Mouse (Mus musculus) thymus, postnatal 10 days (tissue): ENCODE results near the gene Upp1.
A peak's percentile ranks its signal among the peaks of the same experiment; 100 is the strongest.
"Not testable (repeated sequence)": the region's sequence is repeated elsewhere in the genome, so short reads cannot be mapped to it uniquely, and the experiment has no call there.

Experiments used
- DNase-seq, 2 experiments: peaks; one replicate each; pipeline ENCODE4 v3.0.0; 2021; ENCODE audit warnings: low spot score in 2 of 2

Gene Upp1

DNA sequence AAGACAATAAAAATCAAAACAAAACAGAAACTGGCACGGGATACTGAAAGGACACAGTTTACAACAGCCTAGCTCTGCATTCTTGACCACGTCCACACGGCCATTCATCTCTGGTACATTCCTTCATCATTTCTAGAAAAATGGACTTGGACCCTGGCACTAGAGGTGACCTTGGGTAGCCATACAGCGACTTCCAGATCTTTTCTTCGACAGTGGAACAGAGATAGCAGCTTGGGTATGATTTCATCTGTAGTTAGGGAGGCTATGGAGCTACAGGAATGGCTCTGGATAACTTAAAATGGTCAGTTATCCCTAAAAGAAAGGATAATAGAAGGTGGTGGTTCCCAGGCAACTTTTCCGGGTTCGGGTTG is at the start of gene Upp1:
Gene Upp1 (plus strand): TSS at position 54 of the 371 bp plus-strand sequence.
- no peak for DNase-seq

DNA sequence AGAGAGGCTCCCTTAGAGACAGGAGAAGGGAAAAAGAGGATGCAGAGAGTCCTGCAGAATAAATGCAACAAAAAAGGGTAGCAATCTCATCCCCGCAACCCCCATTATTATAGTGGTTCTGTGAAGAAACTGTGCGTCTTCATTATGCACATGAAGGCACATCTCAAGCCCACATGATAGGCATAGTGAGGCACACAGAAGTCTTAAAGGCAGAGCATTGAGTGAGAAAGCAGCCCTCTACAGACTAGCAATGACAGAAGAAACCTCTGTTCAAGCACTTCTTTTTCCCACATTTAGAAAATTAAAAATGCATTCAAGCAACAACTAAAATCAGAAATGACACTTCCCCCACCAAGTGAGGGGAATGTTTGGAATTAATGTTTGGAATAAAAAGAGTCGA is 41.5 kb upstream of the Upp1 start:
- no peak for DNase-seq

DNA sequence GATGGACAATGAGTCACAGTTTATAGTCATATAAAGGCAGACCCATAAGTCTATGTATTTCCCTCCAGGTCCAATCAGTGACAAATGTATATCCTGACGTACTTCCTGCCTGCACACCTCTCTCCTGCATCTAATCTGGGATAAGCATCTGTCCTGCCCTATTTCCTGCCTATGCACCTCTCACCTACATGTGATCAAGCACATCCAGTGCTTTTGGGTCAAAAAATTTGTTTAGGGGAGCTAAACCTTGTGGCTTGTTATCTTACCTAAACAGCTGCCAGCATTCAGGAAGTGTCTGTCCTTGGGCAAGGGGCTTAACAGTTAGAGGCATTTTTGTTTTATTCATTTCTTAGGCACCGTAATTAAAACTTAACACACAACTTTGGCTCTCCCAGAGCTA is 4.7 kb upstream of the Upp1 start:
- DNase-seq, result no peak

DNA sequence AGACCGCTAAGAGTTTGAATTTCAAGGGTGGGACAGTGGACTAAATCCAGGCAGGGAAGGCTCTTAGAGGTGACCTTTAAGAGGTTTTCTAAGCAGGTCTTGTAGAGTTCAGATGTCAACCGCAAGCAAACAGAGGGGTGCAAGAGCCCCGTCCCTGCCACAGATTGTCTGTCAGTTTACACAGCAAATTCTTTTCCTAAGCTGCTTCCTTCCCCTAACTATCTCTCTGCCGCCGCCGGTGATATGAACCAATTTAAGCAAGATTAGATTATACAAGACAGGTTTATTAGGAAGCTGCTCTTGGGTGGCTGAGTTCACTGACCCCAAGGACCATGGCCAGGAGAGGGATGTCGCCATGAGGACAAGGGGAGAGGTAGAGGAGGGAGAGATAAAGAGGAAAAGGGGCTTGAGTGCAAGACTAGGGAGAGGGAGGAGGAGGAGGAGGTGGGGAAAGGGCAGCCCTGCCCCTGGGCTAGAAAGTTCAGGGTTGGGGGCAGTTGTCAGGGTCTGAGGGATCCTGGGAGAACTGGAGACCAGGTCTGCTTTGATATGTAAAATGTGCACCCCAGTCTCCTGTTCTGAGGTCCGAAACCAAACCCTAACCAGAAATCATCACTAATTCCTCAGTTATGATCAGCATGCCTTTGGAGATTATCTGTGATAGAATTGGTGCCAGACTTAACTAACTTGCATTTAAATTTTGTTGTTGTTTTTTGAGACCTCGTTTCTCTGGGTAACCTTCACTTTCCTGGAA is 2.4 kb upstream of the Upp1 start:
- no peak for DNase-seq

DNA sequence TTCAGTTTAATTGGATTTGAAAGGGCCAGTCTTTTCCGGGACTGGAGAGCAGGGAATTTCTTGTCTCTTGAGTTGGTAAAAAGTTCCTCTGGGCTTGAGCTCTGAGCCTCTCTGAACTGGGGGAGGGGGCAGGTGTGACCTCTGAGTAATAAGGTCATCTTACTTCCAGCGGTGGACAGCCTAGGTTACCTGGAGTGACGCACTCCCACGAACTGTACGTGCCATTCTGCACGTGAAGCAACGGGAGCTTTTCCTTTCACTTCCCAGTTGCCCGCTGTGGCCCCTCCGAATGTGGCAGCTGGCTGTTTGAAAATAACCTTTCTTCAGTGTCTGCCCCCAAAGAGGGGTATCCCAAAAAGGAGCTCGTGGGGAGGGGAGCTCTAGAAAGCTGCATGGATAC is 1.8 kb upstream of the Upp1 start:
- no peak for DNase-seq

DNA sequence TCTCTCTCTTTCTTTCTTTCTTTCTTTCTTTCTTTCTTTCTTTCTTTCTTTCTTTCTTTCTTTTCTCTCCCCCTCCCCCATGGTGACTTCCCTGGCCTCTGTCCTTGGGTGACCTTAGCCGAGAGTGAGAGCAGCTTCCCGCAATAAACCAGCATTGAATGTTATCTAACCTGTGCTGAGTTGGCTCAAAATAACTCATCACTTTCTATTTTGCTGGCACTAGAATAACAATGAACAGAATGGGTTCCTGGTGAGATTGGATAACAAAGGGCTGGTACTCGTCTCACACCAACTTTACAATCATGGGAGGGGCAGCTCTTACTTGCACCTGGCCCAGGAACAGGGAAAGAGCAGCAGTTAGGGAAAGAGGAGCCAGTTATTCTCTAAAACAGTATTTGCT is 987 bp upstream of the Upp1 start:
- DNase-seq, result no peak

DNA sequence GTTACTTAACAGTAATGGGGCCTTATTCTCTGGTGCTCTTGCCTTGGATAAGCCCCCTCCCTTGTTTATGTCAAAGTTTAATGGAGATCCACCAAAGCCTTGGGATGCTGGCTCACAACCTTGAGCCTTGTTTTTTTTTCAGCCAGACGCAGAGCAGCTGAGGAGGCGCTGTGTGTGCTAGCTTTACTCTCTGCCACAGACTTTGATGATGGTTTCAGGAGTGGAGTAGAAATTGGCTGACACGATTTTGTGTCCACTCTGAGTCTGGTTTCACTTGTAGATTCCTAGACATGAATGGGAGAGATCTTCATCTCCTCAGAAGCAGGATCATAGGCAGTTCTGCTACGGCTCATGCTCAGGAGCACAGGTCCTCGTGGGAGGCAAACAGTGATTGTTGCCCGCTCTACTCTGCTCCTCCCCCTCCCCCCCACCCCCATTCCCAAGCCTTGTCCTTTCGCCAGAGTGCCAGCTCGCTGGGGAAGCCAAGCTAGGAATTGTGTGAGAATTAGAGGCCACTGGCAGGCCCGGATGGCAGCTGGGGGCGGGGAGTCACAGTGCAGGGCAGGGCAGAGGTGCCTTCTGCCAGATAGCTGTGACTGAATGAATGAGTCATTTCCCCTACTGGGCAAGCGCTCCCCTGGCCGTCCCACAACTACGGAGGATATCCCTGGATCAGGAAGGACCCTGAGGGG is 399 bp upstream of the Upp1 start:
- no peak for DNase-seq

DNA sequence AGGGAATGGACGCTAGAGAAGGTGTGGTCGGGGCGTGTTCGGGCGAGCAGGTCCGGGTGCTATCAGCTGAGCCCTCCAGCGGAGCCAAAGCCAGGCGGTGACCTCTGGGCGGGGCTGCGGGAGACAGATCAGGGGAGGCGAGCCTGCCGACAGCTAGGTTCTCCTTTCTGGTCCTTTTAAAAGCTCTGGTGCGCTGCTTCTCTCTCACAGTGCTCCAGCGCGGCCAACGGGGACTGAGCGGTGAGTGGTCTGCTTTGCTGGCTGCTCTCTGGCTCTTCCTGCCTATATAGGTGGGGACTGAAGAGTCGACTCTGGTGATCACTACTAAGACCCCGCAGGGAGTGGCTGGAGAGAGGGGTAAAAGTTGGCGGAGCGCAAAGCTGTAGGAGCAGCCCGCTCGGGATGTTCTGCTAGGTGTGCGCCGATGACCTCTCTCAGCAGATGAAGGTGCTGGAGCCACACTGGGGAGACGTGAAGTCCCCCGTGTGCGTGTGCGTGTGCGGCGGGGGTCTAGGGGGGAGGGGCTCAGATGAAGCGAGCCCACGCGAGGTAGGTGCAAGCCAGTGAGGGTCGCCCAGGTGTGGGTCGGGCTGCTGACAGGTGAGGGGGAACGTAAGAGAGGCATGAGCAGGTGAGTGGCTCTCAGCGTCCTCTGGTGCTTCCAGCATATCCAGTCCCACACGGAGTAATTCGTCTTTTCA is 668 bp downstream of the Upp1 start:
- DNase-seq, result no peak

DNA sequence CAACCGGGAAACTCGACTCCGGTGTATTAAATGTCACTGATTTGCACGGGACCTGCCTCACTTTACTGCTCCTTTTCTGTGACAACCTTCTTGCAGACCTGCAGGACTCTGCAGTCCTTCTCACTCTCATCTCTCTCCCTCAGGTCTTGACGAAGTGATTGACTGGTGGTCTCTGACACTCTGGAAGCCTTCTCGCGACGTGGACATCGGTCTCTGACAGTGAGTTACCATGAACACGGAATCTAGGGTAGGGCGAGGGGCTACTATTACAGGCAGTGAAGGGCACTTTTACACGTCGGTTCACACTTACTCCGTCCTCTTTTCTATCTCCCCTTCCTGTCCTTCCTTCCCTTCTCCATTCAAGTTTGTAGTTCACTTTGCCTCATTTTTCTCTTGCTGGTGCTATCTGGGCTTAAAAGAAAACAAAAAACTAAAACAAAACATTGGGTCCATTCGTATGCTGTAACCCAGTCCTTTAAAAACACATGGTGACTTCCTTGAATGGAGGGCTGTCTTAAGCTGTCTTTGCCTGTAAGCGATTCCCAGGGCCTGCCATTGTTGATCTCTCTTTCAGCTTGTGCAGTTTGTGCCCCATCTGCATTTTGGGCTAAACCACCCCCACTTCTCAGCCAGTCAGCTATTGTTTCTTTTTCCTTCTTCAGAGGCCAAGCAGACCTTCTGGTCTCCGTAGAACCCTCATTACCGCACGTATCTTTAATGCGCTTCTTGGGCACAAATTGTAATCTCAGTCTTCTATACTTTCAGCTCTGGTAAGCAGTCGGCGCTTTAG is 1.5 kb downstream of the Upp1 start:
- DNase-seq, result no peak

DNA sequence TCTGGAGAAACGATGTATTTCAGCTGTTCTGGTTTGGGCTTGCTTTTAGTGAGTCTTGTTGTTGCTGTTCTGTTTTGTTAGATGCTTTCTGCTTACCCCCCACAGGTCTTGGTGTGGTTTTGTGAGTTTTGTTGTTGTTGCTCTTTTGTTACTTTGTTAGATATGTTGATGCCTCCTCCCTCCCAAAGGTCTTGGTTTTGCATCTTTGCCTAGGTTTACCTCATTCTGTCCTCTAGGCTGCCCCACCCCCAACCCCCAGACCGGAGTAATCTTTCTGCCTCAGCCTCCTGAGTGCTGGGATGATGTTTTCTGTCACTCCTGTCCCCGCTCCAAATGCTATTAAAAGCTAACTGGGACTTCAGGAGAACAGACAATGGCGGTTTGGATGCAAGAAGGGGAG is 4.4 kb downstream of the Upp1 start:
- DNase-seq, result no peak

DNA sequence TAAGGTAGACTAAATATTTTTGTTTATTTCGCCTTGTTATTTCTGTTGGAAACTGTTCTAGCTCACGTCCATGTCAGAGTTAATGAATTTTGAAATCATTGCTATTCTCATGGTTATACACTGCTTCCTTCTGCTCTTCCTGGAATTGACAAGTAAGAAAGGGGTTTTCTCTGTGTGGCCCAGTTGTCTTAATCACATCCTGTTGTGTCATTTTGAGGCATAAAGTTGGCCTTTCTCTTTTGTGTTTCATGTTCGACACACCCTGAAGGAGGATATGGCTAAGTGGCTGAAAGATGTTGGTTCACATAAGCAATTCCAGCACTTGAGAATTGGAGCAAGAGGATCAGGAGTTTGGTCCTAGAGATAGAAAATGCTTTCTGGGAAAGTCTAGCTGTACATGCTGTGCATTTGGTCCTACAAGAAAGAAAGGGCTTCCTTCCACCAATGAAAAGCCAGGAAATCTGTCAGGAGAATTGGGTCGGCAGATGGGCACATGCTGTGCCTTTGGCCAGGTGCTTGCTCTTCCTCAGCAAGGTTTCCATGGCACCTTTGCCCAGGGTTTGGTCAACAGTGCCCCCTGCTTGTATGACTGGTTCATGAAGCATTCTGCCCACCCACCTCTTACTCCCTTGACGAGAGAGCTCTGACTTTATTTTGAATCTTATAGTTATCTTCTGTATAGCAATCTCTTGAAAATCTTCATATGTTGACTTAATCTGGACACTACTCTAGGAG is 8.6 kb downstream of the Upp1 start:
- no peak for DNase-seq

DNA sequence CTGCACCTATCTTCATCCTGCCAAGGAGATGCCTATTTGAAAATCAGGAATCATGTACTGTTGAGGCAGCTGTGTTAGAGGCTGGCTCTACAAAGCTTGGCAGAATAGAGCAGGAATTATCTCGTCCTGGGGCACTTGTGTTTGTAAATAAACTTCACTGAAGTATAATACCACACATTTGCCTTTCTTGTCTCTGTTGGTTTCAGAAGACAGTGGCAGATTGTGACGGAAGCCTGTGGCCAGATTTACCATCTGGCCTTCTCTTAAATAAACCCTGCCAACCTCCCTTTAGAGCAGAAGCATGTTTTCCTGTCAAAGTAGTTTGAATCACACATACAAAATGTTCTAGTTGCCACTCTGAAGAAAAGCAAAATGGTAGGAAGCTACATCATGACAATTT is 10.2 kb downstream of the Upp1 start:
- no peak for DNase-seq

DNA sequence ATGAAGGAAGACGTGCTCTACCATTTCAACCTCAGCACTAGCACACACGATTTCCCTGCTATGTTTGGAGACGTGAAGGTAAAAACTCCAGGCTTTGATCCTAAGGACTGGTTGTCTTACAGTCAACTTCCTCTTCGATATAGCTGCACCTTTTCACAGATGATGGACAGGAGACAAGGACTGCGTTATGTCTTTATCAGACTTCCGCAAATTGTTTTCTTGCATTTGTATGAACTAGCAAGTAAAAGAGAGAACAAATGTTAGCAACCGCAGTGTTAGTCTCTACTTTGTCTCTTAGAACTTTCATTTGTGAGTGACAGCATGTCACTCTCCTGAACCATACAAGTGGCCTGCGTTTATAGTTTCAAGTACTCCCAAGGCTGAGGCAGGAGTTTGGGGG is 11.6 kb downstream of the Upp1 start:
- no peak for DNase-seq

DNA sequence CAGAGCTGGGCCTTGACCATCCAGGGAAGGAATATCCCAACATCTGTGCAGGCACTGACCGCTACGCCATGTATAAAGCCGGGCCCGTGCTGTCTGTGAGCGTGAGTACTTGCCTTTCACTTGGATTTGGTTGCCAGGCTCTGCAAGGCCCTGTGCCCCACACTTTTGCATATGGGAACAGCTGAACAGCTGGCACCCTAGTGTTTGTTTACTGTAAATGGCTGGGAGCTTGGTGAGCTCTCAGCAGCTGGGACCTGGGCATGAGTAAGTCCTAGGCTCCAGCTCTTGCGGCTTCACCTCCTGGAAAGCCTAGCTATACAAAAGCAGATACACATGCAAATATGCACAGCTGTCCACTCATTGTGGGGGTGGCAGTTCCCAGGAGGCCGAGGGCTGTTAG is 13.8 kb downstream of the Upp1 start:
- no peak for DNase-seq

DNA sequence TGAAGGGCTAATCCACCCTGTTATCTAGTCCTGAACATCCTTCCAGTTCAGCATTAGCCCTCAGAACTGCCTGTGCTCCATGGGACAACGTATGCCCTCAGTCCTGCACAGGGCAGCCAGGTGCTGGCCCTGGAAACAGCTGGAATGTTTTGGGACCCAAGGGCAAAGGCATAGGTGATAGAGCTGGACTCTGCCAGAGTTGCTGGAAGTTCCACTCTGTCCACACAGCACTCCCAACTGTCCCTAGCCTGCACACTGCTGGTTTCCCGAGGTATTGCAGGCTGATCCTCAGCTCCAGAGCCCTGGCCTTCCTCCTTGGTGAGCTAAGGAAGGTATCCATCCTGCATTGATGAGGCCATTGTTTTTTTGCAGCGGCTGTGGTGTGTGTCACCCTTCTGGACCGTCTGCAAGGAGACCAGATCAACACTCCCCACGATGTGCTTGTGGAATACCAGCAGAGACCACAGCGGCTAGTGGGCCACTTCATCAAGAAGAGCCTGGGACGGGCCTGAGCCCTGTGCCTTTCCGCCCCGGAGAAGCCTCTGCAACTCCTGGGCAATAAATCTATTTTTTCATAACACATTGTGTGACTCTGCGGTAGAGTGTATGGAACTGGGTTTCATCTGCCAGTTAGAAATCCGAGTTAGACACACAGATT is 17.8 kb downstream of the Upp1 start:
- DNase-seq, result no peak

DNA sequence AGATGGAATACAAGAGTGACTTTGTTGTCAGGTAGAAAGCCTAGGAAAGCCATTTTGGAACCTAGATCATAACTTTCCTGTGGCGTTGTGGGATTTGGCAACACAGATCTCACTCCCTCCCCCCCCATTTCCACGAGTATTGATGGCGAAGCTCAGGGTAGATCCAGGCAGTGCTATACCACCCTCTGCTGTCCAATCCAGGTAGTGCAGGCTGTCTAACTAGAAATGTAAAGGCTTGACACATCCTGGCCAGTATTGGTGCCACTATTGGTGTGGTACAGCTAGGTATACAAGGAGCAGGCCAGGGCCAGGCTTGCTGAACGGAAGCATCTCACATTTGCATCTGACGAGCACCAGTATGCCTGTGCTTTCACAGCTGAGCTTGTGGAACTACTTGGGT is 18.6 kb downstream of the Upp1 start:
- DNase-seq, result peak; percentile 14 to 66

DNA sequence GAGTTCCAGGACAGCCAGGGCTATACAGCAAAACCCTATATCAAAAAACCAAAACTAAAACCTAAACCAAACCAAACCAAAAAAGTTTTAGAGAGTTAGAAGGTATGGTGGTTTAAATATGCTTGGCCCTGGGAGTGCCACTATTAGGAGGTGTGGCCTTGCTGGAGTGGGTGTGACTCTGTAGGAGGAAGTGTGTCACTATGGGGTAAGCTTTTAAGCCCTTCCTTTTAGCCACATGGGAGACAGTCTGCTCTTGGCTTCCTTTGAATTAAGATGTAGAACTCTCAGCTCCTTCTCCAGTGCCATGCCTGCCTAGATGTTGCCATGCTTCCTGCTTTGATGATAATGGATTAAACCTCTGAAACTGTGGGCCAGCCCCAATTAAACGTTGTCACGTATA is 27.2 kb downstream of the Upp1 start:
- no peak for DNase-seq

DNA sequence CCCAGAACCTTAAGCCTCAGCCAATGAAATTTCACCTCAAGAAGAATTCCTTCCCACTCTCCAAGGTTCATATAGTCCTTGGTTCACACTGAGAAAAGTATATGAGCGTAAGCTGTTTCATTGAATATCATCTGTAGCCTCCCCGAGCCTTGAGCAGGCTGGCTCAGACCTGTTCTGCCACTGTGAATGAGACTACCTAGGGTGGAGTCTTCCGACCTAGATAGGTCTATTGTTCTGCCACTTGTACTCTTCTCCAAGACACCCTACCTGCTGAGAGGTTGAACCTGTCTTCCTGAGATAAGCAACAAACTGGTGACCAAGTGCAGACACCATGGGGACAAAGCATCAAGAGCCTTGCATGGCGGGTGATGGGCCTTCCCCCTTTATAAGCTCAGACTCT is 28.2 kb downstream of the Upp1 start:
- DNase-seq, result no peak

DNA sequence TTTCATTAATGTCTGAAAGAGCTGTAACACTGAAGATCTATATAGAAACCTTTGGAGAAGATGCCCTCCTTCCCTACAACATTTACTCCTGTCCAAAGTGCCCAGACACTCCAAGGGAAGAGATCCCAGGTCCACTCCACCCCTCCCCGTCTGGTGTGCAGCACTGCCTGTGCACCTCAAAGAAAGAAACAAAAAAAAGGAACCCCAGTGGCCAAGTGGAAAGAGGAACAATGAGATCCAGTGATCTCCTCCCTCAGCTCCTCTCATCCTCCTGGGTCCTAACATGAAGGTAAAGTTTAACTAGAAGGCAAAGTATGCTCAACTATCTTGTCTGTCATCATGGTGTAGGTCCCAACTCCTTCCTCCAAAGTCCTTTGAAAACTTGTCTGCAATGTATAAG is 28.8 kb downstream of the Upp1 start:
- no peak for DNase-seq

DNA sequence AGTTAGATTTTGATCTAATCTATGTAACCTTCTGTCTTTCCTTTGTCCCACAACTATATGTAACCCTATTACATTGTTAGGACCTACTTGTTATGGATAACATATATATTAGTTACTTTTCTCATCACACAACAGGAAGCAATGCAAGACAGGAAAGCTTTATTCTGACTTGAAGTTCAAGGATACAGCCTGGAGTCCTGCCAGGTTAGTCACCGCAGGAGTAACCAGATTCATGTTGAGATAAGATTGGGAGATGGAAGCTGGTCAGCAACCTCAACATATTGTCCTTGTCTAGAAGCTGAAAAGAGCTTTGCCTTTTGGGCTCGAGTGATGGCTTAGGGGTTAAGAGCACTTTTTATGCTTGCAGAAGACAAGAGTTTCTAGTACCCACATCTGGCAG is 30.3 kb downstream of the Upp1 start:
- no peak for DNase-seq

DNA sequence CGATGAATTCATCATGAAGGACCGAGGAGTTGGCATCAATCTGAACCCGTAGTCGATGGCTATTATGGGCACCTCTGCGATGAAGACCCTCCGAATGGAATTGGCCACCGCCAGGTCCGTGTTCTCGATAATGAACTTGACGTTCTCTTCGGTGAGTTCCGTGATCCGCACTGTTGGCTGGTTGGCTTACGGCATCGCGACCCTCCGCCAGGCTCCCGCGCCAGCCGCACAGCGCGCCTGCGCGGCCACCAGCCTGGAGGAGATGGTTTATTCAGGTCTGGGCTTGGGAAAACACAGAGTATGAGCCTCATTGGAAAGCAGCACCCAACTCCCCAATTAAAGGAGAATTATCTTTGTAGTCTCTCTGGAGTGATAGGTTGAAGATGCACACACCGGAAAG is 32.5 kb downstream of the Upp1 start:
- not testable (repeated sequence) for DNase-seq
